9 mouse cellular contexts compared by ENCODE assay signal in genomic region chr9:49980344-49981207, GRCm38 (mm10).
A peak's percentile ranks its signal among the peaks of the same experiment; 100 is the strongest.
DNase-seq lines count a peak whose midpoint lies in the region; ATAC-seq lines count a peak whose summit lies in the region.
"Had no signal": no experiment of that assay in that cellular context is flagged by ENCODE, and none has a peak within 500 bp of the region (broad histone marks: within the 10 kb centered on the region; RNA-seq: fewer than 3 reads in every experiment).

No protein-coding gene starts in this region.

- DNase-seq in cerebellum, adult 18-20 months = peak; percentile 62 to 66
- DNase-seq in frontal cortex, postnatal 14 days (ENCODE audit: low spot score in 2 of 2) = peak; percentile 60 to 75
- DNase-seq in kidney, adult 18-20 months = peak; percentile 59
- DNase-seq in left cerebral cortex, postnatal 10 days (ENCODE audit: extremely low spot score in 1 of 2, low spot score in 2 of 2) = peak; percentile 52 to 91
- DNase-seq in skeletal muscle tissue, adult 2 months (ENCODE audit: low read depth, low spot score) = peak; percentile 14
- no peak for DNase-seq in thymus, postnatal 0 days (ENCODE audit: low spot score)
- DNase-seq: liver, embryonic 13.5 days had no signal

- H3K27me3 ChIP-seq in midbrain, embryonic 13.5 days = no peaks in the 10 kb centered on the region
- H3K27me3 ChIP-seq in midbrain, embryonic 15.5 days (replicated peaks) = no peaks in the 10 kb centered on the region
- H3K27me3 ChIP-seq: liver, embryonic 13.5 days had no signal

- no peak overlapping the region for H3K9ac ChIP-seq in midbrain, embryonic 13.5 days (replicated peaks)
- H3K9ac ChIP-seq in midbrain, embryonic 15.5 days = no peak overlapping the region
- H3K9ac ChIP-seq: liver, embryonic 13.5 days had no signal

- ATAC-seq in midbrain, embryonic 13.5 days = 0 out of 2 replicates have a peak, but pooled peaks have one; percentile 30
- ATAC-seq in midbrain, embryonic 15.5 days (replicated peaks) = no peak

- H3K27ac ChIP-seq in midbrain, embryonic 13.5 days = no peak overlapping the region
- no peak overlapping the region for H3K27ac ChIP-seq in midbrain, embryonic 15.5 days
- H3K27ac ChIP-seq: liver, embryonic 13.5 days had no signal

- no peak overlapping the region for H3K4me2 ChIP-seq in midbrain, embryonic 13.5 days (replicated peaks)
- H3K4me2 ChIP-seq in midbrain, embryonic 15.5 days = no peak overlapping the region
- H3K4me2 ChIP-seq: liver, embryonic 13.5 days had no signal

- H3K4me3 ChIP-seq in midbrain, embryonic 13.5 days (replicated peaks) = no peak overlapping the region
- H3K4me3 ChIP-seq in midbrain, embryonic 15.5 days = no peak overlapping the region
- H3K4me3 ChIP-seq: liver, embryonic 13.5 days had no signal

- H3K36me3 ChIP-seq in midbrain, embryonic 13.5 days = no peaks in the 10 kb centered on the region
- H3K36me3 ChIP-seq in midbrain, embryonic 15.5 days (replicated peaks) = no peaks in the 10 kb centered on the region
- H3K36me3 ChIP-seq: liver, embryonic 13.5 days had no signal

- intact Hi-C loops in left cerebral cortex, postnatal 10 days (cut with DNase I) = no loop called here

- no peaks in the 10 kb centered on the region for H3K9me3 ChIP-seq in midbrain, embryonic 13.5 days
- H3K9me3 ChIP-seq in midbrain, embryonic 15.5 days = no peaks in the 10 kb centered on the region
- H3K9me3 ChIP-seq: liver, embryonic 13.5 days had no signal

- peaks cover 13% of the 10 kb centered on the region for H3K4me1 ChIP-seq in midbrain, embryonic 13.5 days (replicated peaks)
- H3K4me1 ChIP-seq in midbrain, embryonic 15.5 days = 0 out of 2 replicates have a peak, but pooled peaks cover 10% of the 10 kb centered on the region
- H3K4me1 ChIP-seq: liver, embryonic 13.5 days had no signal

- 63% methylated on average over 7 of the region's 7 CpGs for WGBS in midbrain, embryonic 13.5 days
- 62% methylated on average over 7 of the region's 7 CpGs for WGBS in midbrain, embryonic 15.5 days
